Mouse (Mus musculus): ENCODE results near the gene Sectm1b. TPM values are rescaled to one million over a fixed set of nuclear protein-coding genes. Genes with fewer than 3 reads are reported as not detected.

The Sectm1b gene
- polyA plus RNA-seq, 1 experiment from 2014 or later, result 0.05 TPM

DNA sequence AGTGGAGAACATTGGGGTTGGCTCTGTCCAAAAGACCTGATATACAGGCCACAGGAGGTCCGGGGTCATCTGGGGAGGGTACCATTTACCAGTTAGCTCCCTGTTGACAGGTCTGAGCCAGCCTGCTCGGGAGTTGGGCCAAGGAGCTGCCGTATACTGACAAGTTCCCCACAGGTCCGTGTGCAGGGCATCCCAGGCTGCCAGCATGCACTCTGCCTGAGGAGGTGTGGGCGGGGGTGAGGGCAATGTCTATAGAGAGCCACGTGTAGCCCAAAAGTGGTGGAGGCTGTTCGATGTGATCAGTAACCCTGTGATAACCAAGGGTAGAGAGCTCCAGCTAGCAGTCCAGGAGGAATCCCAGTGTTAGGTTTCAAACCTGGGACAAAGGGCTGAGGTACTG is 36.4 kb upstream of the Sectm1b start:
- no peak overlapping the region for H3K9ac ChIP-seq (ENCODE audit: low read depth, low read length)
- no peak overlapping the region for H3K4me2 ChIP-seq (ENCODE audit: low read depth, low read length)
- H3K4me3 ChIP-seq (ENCODE audit: low read depth, low read length), result no peak overlapping the region
- no peaks in the 10 kb centered on the region for H3K27me3 ChIP-seq (ENCODE audit: control insufficient read depth, insufficient read depth, low read depth, low read length)
- no peaks in the 10 kb centered on the region for H3K9me3 ChIP-seq (replicated peaks; ENCODE audit: control insufficient read depth, low read length)
- WGBS (ENCODE audit: insufficient replicate concordance), result 42% methylated on average over 7 of the region's 7 CpGs
- H3K4me1 ChIP-seq (ENCODE audit: control insufficient read depth, low read depth, low read length), result peaks cover 3% of the 10 kb centered on the region
- no peak overlapping the region for H3K27ac ChIP-seq (ENCODE audit: low read length)
- H3K36me3 ChIP-seq (ENCODE audit: control insufficient read depth, insufficient read depth), result no peaks in the 10 kb centered on the region
- ATAC-seq (ENCODE audit: low read depth), result no peak

DNA sequence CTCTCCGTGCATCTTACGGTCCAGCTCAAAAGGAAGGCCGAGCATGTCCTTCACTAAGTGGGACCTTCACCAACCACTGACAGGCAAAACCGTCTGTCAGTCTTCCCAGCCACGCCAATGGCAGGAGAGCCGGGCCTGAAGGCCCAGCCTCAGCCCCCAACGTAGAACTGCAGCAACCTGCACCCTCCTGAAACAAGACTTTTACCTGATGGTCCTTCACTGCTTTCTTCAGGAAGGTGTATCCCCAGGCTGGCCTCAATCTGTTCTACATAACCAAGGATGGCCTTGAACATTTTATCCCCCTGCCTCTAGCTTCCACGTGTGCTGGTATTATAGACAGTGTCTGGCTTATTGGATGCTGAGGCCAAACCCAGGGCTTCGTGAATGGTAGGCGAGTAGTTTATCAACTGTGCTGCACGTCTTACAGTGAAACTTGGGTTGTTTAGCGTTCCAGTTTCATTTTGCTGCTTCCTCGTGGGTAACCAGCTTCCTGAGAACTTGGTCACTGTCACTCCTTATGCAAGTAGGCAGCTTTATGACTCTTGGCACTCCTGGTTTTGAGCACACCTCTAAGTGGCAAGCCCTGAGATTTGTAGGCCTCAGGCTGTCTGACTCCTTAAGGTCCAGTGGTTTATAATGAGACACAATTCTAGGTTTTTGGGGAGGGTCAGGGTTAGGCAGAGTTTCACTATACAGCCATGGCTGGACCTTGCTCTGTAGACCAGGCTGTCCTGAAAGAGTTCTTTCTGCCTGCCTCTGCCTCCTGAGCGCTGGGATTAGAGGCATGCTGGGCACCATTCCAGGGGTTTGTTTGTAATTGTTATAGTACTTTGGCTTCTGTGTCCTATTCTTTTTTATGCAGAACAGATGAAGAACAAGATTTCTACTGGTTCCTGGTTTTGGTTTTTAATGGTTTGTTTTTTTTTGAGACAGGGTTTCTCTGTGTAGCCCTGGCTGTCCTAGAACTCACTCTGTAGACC is 29.5 kb upstream of the Sectm1b start:
- Histone ChIP-seq H3K9me3 (replicated peaks; ENCODE audit: control insufficient read depth, low read length) (no peaks in the 10 kb centered on the region), H3K4me2 (ENCODE audit: low read depth, low read length) (no peak overlapping the region), H3K27ac (ENCODE audit: low read length) (no peak overlapping the region), H3K4me1 (ENCODE audit: control insufficient read depth, low read depth, low read length) (no peaks in the 10 kb centered on the region), H3K27me3 (ENCODE audit: control insufficient read depth, insufficient read depth, low read depth, low read length) (no peaks in the 10 kb centered on the region), H3K36me3 (ENCODE audit: control insufficient read depth, insufficient read depth) (no peaks in the 10 kb centered on the region), H3K4me3 (ENCODE audit: low read depth, low read length) (no peak overlapping the region), H3K9ac (ENCODE audit: low read depth, low read length) (no peak overlapping the region)
- ATAC-seq (ENCODE audit: low read depth), result no peak
- WGBS (ENCODE audit: insufficient replicate concordance), result 62% methylated on average over 14 of the region's 14 CpGs

DNA sequence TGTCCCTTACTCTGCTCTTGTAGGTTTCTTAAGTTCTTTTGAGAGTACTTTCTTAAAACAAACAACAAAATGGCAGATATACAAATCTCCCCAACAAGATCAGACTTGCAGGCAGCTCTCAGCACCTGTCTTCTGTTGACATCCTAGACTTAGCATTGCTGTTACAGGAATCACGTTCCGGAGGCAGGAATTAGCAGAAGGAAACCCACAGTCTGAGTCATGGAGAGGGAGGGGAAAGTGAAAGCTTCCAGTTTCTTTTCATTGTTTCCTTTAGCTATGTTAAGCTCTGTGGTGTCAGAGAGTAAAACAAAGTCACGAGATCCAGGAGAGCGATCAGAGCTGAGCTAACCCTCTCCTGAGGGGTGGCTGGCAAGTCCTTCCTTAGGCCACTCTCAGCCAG is 27.6 kb upstream of the Sectm1b start:
- H3K4me2 ChIP-seq (ENCODE audit: low read depth, low read length), result no peak overlapping the region
- H3K9ac ChIP-seq (ENCODE audit: low read depth, low read length), result no peak overlapping the region
- no peaks in the 10 kb centered on the region; the same call in 1 of the 2 replicates for H3K4me1 ChIP-seq (ENCODE audit: control insufficient read depth, low read depth, low read length)
- H3K27ac ChIP-seq (ENCODE audit: low read length), result no peak overlapping the region
- no peak overlapping the region for H3K4me3 ChIP-seq (ENCODE audit: low read depth, low read length)
- H3K27me3 ChIP-seq (ENCODE audit: control insufficient read depth, insufficient read depth, low read depth, low read length), result no peaks in the 10 kb centered on the region
- no peaks in the 10 kb centered on the region for H3K9me3 ChIP-seq (replicated peaks; ENCODE audit: control insufficient read depth, low read length)
- no peaks in the 10 kb centered on the region for H3K36me3 ChIP-seq (ENCODE audit: control insufficient read depth, insufficient read depth)
- 42% methylated on average over 4 of the region's 4 CpGs for WGBS (ENCODE audit: insufficient replicate concordance)
- ATAC-seq (ENCODE audit: low read depth), result no peak

DNA sequence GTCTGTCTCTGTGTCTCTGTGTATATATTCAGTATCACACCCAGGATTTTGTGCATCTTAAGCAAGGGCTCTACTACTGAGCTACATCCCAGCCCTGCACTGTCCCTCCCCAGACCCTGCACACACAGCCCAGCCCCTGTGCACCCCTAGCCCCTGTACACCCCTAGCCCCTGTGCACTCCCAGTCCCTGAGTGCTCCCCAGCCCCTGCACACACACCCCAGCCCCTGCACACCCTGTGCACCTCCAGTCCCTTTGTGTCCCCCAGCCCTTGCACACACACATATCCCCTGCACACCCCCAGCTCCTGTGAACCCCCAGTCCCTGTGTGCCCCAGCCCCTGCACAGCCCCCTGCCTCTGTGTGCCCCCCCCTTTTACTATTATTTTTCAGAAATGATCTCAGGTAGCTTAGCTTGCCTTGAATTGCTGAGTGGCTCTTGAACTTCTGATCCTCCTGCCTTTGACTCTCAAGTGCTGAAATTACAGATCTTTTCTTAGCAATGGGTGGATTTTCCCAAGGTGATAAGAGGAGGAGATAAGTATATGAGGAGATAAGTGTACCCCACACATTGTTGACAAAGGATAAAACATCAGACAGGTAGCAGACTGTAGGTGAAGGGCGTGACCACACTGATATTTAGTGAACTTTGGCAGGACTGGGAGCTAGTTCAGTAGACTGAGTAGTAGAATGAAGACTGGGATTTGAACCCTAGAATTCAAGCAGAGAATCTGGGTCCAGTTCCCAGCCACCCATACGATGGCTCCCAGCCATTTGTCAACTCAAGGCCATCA is 26.6 kb upstream of the Sectm1b start:
- H3K36me3 ChIP-seq (ENCODE audit: control insufficient read depth, insufficient read depth), result no peaks in the 10 kb centered on the region
- H3K27ac ChIP-seq (ENCODE audit: low read length), result no peak overlapping the region
- no peaks in the 10 kb centered on the region; the same call in 1 of the 2 replicates for H3K4me1 ChIP-seq (ENCODE audit: control insufficient read depth, low read depth, low read length)
- no peaks in the 10 kb centered on the region for H3K9me3 ChIP-seq (replicated peaks; ENCODE audit: control insufficient read depth, low read length)
- 63% methylated on average over 2 of the region's 2 CpGs for WGBS (ENCODE audit: insufficient replicate concordance)
- no peak overlapping the region for H3K4me3 ChIP-seq (ENCODE audit: low read depth, low read length)
- H3K4me2 ChIP-seq (ENCODE audit: low read depth, low read length), result no peak overlapping the region
- H3K27me3 ChIP-seq (ENCODE audit: control insufficient read depth, insufficient read depth, low read depth, low read length), result no peaks in the 10 kb centered on the region
- ATAC-seq (ENCODE audit: low read depth), result no peak
- no peak overlapping the region for H3K9ac ChIP-seq (ENCODE audit: low read depth, low read length)

DNA sequence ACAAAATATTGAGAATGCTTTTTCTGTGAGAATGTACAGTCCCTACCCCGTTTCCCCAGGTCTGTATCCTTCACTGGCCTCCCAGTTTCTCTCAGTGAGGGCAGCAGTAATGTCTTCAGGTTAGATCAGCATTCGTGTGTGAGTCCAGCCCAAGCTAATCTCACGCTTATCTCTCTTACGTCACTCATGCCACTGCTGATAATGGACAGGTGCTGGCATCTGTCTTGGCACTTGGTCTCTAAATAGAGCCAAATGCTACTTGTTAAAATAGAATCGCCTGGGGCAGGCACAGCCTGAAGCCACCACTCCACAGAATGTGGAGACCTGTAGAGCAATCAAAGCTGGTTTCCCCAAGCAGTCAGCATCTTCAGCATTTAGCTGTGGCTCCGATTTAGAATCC is 25.6 kb upstream of the Sectm1b start:
- WGBS (ENCODE audit: insufficient replicate concordance), result 51% methylated on average over 6 of the region's 6 CpGs
- H3K4me3 ChIP-seq (ENCODE audit: low read depth, low read length), result no peak overlapping the region
- no peak overlapping the region for H3K27ac ChIP-seq (ENCODE audit: low read length)
- H3K9ac ChIP-seq (ENCODE audit: low read depth, low read length), result no peak overlapping the region
- no peaks in the 10 kb centered on the region for H3K36me3 ChIP-seq (ENCODE audit: control insufficient read depth, insufficient read depth)
- no peaks in the 10 kb centered on the region for H3K27me3 ChIP-seq (ENCODE audit: control insufficient read depth, insufficient read depth, low read depth, low read length)
- no peaks in the 10 kb centered on the region; the same call in 1 of the 2 replicates for H3K4me1 ChIP-seq (ENCODE audit: control insufficient read depth, low read depth, low read length)
- no peaks in the 10 kb centered on the region for H3K9me3 ChIP-seq (replicated peaks; ENCODE audit: control insufficient read depth, low read length)
- H3K4me2 ChIP-seq (ENCODE audit: low read depth, low read length), result no peak overlapping the region
- no peak for ATAC-seq (ENCODE audit: low read depth)

DNA sequence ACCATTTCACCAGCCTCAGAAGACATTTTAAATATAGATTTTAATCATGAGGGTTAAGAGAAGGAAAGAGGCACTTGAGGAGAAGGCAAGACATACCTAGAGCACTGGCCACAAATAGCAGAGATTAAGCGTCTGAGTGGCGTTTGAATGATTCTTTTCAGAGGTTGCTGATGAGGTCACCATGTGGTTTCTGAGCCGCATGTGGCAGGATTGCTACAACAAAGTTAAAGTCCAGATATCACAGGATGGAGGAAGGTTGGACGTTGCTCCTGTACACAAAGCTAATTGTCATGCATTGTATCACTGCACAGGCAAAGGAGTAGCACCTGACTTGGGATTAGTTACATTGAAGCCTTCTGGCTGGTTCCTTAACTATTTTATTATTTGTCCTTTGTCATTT is 22.9 kb upstream of the Sectm1b start:
- Histone ChIP-seq H3K4me3 (ENCODE audit: low read depth, low read length) (peak overlapping the region; percentile 22), H3K36me3 (ENCODE audit: control insufficient read depth, insufficient read depth) (no peaks in the 10 kb centered on the region), H3K9me3 (replicated peaks; ENCODE audit: control insufficient read depth, low read length) (no peaks in the 10 kb centered on the region), H3K4me2 (ENCODE audit: low read depth, low read length) (peak overlapping the region; percentile 12; the same call in 1 of the 2 replicates), H3K4me1 (ENCODE audit: control insufficient read depth, low read depth, low read length) (peaks cover 2% of the 10 kb centered on the region; the same call in 1 of the 2 replicates), H3K27ac (ENCODE audit: low read length) (peak overlapping the region; percentile 60), H3K27me3 (ENCODE audit: control insufficient read depth, insufficient read depth, low read depth, low read length) (no peaks in the 10 kb centered on the region), H3K9ac (ENCODE audit: low read depth, low read length) (peak overlapping the region; percentile 32; the same call in 1 of the 2 replicates)
- WGBS (ENCODE audit: insufficient replicate concordance), result 20% methylated on average over 4 of the region's 4 CpGs
- peak; percentile 81 for ATAC-seq (ENCODE audit: low read depth)

DNA sequence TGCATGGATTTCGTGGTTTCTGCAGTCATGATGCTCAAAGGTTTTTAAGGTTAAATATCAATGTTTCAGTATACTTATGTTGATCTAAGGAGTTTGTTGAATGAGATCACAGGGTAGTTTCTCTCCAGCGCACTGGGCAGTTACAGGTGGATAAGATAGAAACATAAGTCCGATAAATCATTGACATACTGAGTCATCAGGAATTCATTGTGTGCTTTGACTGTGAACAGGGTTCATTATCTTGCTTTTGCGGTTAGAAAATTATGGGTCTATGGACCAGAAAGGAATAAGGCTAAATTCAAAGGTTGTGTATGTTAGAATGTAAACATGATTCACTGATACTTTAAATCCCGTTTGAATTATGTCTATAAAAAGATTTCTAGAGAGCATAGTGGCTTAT is 21.8 kb upstream of the Sectm1b start:
- H3K4me3 ChIP-seq (ENCODE audit: low read depth, low read length), result no peak overlapping the region
- ATAC-seq (ENCODE audit: low read depth), result no peak
- H3K9ac ChIP-seq (ENCODE audit: low read depth, low read length), result no peak overlapping the region
- H3K27ac ChIP-seq (ENCODE audit: low read length), result 0 out of 2 replicates have a peak overlapping the region, but pooled peaks have one; percentile 9
- H3K9me3 ChIP-seq (replicated peaks; ENCODE audit: control insufficient read depth, low read length), result no peaks in the 10 kb centered on the region
- H3K4me2 ChIP-seq (ENCODE audit: low read depth, low read length), result peak overlapping the region; percentile 18
- peaks cover 2% of the 10 kb centered on the region; the same call in 1 of the 2 replicates for H3K4me1 ChIP-seq (ENCODE audit: control insufficient read depth, low read depth, low read length)
- H3K27me3 ChIP-seq (ENCODE audit: control insufficient read depth, insufficient read depth, low read depth, low read length), result no peaks in the 10 kb centered on the region
- WGBS (ENCODE audit: insufficient replicate concordance), result 52% methylated on average over 5 of the region's 5 CpGs
- H3K36me3 ChIP-seq (ENCODE audit: control insufficient read depth, insufficient read depth), result no peaks in the 10 kb centered on the region

DNA sequence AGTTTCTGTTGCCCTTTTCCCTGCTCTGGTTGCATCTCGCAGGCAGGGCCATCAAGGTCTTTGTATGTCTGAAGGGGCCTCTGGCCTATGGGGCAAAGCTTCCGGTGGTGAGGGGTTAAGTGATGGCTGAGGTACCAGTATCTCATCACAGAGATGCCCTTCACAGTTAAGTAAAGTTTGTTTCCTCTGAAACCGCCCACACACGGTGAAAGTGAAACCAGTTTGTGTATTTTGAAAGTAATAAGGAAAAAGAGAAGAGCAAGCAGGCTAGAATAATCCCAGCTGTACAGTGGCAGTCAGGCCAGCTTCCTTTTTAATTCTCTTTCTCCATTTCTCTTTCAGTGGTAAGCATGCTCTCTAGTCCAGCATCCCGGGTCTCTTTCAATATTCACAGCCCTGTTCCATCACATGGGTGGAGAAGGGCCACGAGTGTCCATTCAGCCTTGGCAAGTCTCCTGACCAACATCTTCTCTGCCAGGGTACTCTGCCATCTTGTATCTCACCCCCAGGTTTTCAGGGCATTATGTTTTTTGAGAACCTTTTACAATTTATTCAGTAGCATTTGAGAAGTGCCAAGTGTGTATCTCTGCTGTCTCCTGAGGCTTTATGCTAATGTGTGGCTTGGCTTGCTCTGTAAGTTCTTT is 19.6 kb upstream of the Sectm1b start:
- no peaks in the 10 kb centered on the region for H3K9me3 ChIP-seq (replicated peaks; ENCODE audit: control insufficient read depth, low read length)
- ATAC-seq (ENCODE audit: low read depth), result no peak
- H3K36me3 ChIP-seq (ENCODE audit: control insufficient read depth, insufficient read depth), result no peaks in the 10 kb centered on the region
- WGBS (ENCODE audit: insufficient replicate concordance), result 18% methylated on average over 6 of the region's 6 CpGs
- H3K4me1 ChIP-seq (ENCODE audit: control insufficient read depth, low read depth, low read length), result peaks cover 2% of the 10 kb centered on the region; the same call in 1 of the 2 replicates
- no peaks in the 10 kb centered on the region for H3K27me3 ChIP-seq (ENCODE audit: control insufficient read depth, insufficient read depth, low read depth, low read length)
- no peak overlapping the region for H3K4me2 ChIP-seq (ENCODE audit: low read depth, low read length)
- no peak overlapping the region for H3K4me3 ChIP-seq (ENCODE audit: low read depth, low read length)
- no peak overlapping the region for H3K9ac ChIP-seq (ENCODE audit: low read depth, low read length)
- H3K27ac ChIP-seq (ENCODE audit: low read length), result no peak overlapping the region

All from liver, embryonic 16.5 days (tissue).